Mouse (Mus musculus) midbrain, postnatal 0 days (tissue): Measurements from ENCODE around the gene Fkbp2. TPM values are rescaled to one million over a fixed set of nuclear protein-coding genes. Genes with fewer than 3 reads are reported as not detected.

ENCODE experiments used
- ATAC-seq: fragments of 200-750 bp; cut with Nextera tagmentation; 2 replicates; pipeline ENCODE4 v1.8.0; 2017; ENCODE audit warnings: moderate number of reproducible peaks, mild to moderate bottlenecking, moderate TSS enrichment, moderate library complexity; ENCODE audit not compliant: low FRiP score
- DNase-seq: peaks from one replicate; pipeline ENCODE4 v3.0.0-alpha.2; 2015; ENCODE audit warnings: low spot score
- H3K27ac ChIP-seq: fragments of 300-500 bp; sonication (generic); 2 replicates; pipeline ENCODE4 v1.5.1; 2014; ENCODE audit warnings: low read depth, mild to moderate bottlenecking, low read length, mixed read lengths
- H3K27me3 ChIP-seq: fragments of 300-500 bp; sonication (generic); 2 replicates; pipeline ENCODE4 v1.6.1; 2014; ENCODE audit warnings: low read length, control low read depth, mixed read lengths; ENCODE audit not compliant: insufficient read depth
- H3K36me3 ChIP-seq: fragments of 300-500 bp; sonication (generic); 2 replicates; pipeline ENCODE4 v1.6.1; 2014; ENCODE audit warnings: low read length, control low read depth, mixed read lengths; ENCODE audit not compliant: insufficient read depth
- H3K4me1 ChIP-seq: fragments of 300-500 bp; sonication (generic); 2 replicates; pipeline ENCODE4 v1.6.1; 2014; ENCODE audit warnings: mild to moderate bottlenecking, control low read depth, antibody characterized with exemption, low read length, mixed read lengths; ENCODE audit not compliant: insufficient read depth
- H3K4me2 ChIP-seq: fragments of 300-500 bp; sonication (generic); 2 replicates; pipeline ENCODE4 v1.6.1; 2014; ENCODE audit warnings: low read depth, mild to moderate bottlenecking, low read length, mixed read lengths; ENCODE audit not compliant: poor library complexity, severe bottlenecking
- H3K4me3 ChIP-seq: fragments of 300-500 bp; sonication (generic); 2 replicates; pipeline ENCODE4 v1.5.1; 2014; ENCODE audit warnings: low read depth, mild to moderate bottlenecking, low read length, moderate library complexity
- H3K9ac ChIP-seq: fragments of 300-500 bp; sonication (generic); replicated peaks from 2 replicates; pipeline ENCODE4 v1.6.1; 2014; ENCODE audit warnings: mild to moderate bottlenecking, low read length, moderate library complexity, mixed read lengths; ENCODE audit not compliant: poor library complexity, severe bottlenecking
- H3K9me3 ChIP-seq: fragments of 300-500 bp; sonication (generic); 2 replicates; pipeline ENCODE4 v1.6.1; 2016; ENCODE audit warnings: low read length, control low read depth
- CTCF ChIP-seq: IDR thresholded peaks from 2 replicates; pipeline ENCODE4 v1.5.1; 2016; ENCODE audit warnings: antibody characterized with exemption, mild to moderate bottlenecking
- WGBS: fragments of 180-500 bp; shearing (Covaris S2); extraction: QIAGEN DNeasy Blood & Tissue Kit; methylation state at CpG from one replicate; pipeline ENCODE4 v1.1.7; 2014; 5-methylcytosine and 5-hydroxymethylcytosine counted together
- polyA plus RNA-seq: library from polyadenylated mRNA; unstranded; fragments of >200 nt; fragmentation: Nextera tagmentation; extraction: Ambion mirVana; gene quantifications from 2 replicates; pipeline ENCODE4 v1.2.1, GENCODE M21; 2015
- total RNA-seq: library from RNA; depleted of rRNA; stranded (reverse); fragments of >200 nt; gene quantifications from 2 replicates; pipeline ENCODE4 v1.2.3, GENCODE M21; 2014

Fkbp2 gene
- total and polyA plus RNA-seq, 2 experiments from 2014 or later = 29.3 to 149 TPM

DNA sequence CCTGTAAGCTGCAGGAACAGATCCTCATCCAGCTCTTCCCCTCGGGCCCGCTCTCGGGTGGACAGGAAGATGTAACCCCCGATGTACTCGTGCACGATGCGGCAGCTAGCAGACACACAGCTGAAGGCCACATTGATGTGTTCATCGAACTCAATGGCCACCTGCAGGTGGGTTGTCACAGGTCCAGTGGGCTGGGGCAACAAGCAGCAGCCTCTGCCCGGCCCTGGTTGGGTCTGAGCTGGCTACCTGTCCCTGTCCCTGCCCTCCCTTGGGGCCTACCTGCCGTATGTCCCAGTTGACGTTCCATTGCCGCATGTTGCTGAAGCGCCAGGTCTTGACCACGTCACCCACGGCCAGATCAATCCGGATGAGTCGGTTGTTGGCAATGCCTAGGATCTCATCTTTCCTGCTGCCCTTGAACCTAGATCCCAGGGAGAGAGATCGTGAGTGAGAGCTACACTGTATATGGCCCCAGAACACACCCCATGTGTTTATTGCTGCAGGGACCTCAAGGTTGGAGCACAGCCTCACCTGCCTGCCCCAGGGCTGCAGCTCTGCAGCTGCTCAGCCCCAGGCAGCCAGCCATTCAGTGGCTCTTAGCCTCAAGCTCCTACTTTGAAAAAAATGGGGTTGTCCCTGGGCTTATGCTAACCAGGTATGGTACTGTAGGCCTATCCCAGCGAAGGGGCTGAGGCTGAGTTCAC is 19.2 kb upstream of the Fkbp2 start:
- no peaks in the 10 kb centered on the region for H3K9me3 ChIP-seq
- no peak overlapping the region for H3K27ac ChIP-seq
- DNase-seq = no peak
- no peaks in the 10 kb centered on the region for H3K27me3 ChIP-seq
- ATAC-seq = no peak
- H3K4me3 ChIP-seq = no peak overlapping the region
- H3K4me1 ChIP-seq = peaks cover 15% of the 10 kb centered on the region; the same call in 1 of the 2 replicates
- TF ChIP-seq CTCF = no peak
- H3K4me2 ChIP-seq = no peak overlapping the region
- H3K9ac ChIP-seq = no peak overlapping the region
- H3K36me3 ChIP-seq = peaks cover 7% of the 10 kb centered on the region
- 94% methylated on average over 19 of the region's 19 CpGs for WGBS

DNA sequence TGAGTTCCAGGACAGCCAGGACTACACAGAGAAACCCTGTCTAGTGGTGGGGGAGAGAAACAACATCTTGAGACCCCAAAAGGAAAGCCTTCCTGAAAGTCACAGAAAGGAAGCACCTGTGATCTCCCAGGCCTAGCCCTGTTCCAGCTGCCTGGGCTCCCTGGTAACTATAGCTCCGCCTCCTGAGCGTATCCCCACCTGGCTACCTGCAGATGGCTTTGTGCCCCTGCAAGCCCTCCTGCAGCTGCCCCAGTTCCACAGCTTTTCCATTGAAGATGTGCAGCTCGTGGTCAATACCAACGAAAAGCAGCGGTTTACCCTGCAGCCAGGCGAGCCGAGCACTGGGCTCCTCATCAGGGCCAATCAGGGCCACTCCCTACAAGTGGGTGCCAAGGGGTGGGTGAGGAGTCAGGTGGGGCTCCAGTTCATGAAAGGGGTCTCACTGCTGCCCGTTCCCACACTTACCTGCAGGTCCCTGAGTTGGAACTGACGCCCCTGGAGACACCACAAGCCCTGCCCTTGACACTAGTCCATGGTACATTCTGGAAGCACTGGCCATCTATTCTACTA is 17.5 kb upstream of the Fkbp2 start:
- TF ChIP-seq CTCF = no peak
- no peak overlapping the region for H3K4me2 ChIP-seq
- ATAC-seq (no peak), DNase-seq (no peak)
- 84% methylated on average over 9 of the region's 9 CpGs for WGBS
- H3K27me3 ChIP-seq = no peaks in the 10 kb centered on the region
- H3K9ac ChIP-seq = no peak overlapping the region
- no peaks in the 10 kb centered on the region for H3K9me3 ChIP-seq
- H3K4me3 ChIP-seq = no peak overlapping the region
- peaks cover 20% of the 10 kb centered on the region; the same call in 1 of the 2 replicates for H3K4me1 ChIP-seq
- H3K36me3 ChIP-seq = peaks cover 7% of the 10 kb centered on the region
- no peak overlapping the region for H3K27ac ChIP-seq

DNA sequence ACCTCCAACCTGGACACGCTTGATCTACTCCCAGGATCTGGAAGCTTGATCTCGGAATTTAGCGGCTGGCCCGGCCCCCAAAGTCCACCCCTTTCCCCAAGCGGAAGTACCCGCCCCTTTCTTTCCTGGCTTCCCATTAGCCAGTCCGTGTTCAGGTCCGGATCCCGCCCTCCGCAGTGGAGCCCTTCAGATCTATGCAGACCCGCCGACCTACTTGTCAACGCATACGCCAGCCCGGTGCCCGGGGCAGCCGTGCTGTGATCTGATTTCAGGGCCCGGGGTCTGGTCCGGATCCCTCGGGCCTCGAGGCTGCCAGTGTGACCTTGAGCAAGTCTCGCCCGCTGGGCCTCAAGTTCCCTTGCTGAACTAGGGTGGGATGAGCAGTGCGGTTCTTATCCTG is 15.7 kb upstream of the Fkbp2 start, which contains the start of the genes Nudt22 and Trpt1:
Gene Nudt22 (minus strand): TSS at position 112 of the 400 bp plus-strand sequence.
Gene Trpt1 (plus strand): TSS at position 126 of the 400 bp plus-strand sequence.
- peak; percentile 54 for ATAC-seq
- Histone ChIP-seq H3K9ac (peak within 1 kb of the TSS; percentile 62), H3K4me2 (peak within 1 kb of the TSS; percentile 87), H3K4me3 (peak within 1 kb of the TSS; percentile 62), H3K27me3 (no peaks in the 10 kb centered on the region), H3K9me3 (no peaks in the 10 kb centered on the region), H3K27ac (peak within 1 kb of the TSS; percentile 57), H3K36me3 (peaks cover 7% of the 10 kb centered on the region), H3K4me1 (peaks cover 21% of the 10 kb centered on the region; the same call in 1 of the 2 replicates)
- TF ChIP-seq CTCF = no peak
- DNase-seq = peak; percentile 88
- WGBS = 1% methylated on average over 21 of the region's 24 CpGs

DNA sequence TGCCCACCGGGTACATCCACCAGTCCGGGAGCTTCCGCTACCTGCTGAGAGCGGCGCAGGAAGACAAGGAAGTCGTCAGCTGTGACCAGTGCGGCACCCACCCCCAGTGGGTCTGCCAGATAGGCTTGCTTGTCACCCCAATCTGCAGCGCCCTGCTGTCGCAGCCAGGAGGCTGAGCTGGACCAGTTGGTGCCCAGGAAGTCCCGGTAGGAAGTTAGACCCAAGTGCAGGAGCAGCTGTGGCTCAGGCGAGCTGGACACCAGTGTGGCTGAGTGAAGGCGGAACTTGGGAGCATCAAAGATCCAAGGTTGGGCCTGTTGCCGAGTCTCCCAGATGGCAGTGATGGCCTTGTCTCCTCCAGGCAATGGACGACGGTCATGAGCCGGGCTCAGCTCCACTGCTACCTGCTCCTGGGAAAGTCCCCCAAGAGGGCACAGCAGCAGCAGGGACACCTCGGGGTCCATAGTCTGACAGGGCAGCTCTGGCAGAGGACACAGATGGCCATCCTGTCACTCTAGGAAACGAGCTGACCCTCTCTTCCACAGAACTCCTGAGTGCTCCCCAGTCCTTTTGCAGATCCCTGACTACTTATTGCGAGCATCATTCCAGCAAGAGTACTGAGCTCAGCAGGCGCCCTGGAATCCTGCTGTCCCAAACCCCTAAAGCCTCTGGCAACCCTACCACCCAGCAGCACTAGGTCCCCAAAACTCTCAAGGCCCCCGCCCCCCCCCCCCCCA is 15.1 kb upstream of the Fkbp2 start:
- Histone ChIP-seq H3K4me1 (peaks cover 21% of the 10 kb centered on the region; the same call in 1 of the 2 replicates), H3K9ac (peak overlapping the region; percentile 62), H3K27me3 (no peaks in the 10 kb centered on the region), H3K9me3 (no peaks in the 10 kb centered on the region), H3K27ac (no peak overlapping the region), H3K4me2 (peak overlapping the region; percentile 87), H3K36me3 (peaks cover 7% of the 10 kb centered on the region), H3K4me3 (peak overlapping the region; percentile 62)
- WGBS = 48% methylated on average over 20 of the region's 21 CpGs
- no peak for TF ChIP-seq CTCF
- ATAC-seq = no peak
- no peak for DNase-seq

DNA sequence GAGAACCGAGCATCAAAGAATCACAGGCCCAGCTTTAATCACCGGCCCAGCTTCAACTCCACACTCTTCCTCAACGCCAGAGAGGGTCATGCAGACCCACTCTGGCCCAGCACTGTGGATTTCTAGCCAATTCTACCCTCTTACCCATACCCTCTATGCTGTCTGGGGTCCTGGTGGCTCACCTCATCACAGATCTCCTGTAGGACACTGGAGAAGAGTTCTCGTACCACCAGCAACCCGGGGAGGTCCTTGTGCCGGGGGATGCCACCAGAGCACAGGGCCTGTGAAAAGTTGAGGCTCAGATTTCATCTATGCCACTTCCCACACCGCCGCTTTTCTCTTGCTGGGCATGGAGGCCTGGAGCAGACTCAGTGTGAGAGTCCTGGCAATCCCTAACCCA is 14.2 kb upstream of the Fkbp2 start:
- no peak overlapping the region for H3K4me3 ChIP-seq
- H3K36me3 ChIP-seq = peaks cover 7% of the 10 kb centered on the region
- no peak for ATAC-seq
- H3K4me2 ChIP-seq = no peak overlapping the region
- no peak overlapping the region for H3K9ac ChIP-seq
- peaks cover 21% of the 10 kb centered on the region; the same call in 1 of the 2 replicates for H3K4me1 ChIP-seq
- H3K27ac ChIP-seq = no peak overlapping the region
- TF ChIP-seq CTCF = no peak
- DNase-seq = no peak
- 86% methylated on average over 8 of the region's 8 CpGs for WGBS
- H3K27me3 ChIP-seq = no peaks in the 10 kb centered on the region
- H3K9me3 ChIP-seq = no peaks in the 10 kb centered on the region
